Mouse (Mus musculus) kidney, postnatal 25 days (tissue): ENCODE results near the gene Lsm14b.

Experiments
- DNase-seq, 2 experiments: peaks; one replicate each; pipeline ENCODE4 v3.0.0; 2021; ENCODE audit warnings: mixed read lengths in 2 of 2

Lsm14b gene

DNA sequence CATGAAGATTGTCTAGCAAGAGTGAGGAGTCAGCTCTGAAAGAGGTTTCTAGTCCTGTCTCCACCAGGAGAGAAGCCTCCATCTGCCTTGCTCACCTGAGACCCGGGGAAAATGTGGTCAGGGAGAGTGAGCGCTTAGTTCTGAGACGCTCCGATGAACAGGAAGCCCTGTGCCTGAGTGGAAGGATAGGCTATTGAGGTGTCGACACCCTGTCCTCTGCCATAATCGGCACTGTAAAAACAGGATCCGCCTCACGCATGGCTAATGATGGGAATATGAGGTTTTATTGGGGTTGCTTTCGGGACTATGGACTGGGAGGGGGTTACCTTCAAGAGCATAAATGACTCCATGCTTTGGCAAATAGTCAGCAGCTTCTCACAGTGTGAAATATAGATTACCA is 6.2 kb upstream of the Lsm14b start:
- no peak for DNase-seq

DNA sequence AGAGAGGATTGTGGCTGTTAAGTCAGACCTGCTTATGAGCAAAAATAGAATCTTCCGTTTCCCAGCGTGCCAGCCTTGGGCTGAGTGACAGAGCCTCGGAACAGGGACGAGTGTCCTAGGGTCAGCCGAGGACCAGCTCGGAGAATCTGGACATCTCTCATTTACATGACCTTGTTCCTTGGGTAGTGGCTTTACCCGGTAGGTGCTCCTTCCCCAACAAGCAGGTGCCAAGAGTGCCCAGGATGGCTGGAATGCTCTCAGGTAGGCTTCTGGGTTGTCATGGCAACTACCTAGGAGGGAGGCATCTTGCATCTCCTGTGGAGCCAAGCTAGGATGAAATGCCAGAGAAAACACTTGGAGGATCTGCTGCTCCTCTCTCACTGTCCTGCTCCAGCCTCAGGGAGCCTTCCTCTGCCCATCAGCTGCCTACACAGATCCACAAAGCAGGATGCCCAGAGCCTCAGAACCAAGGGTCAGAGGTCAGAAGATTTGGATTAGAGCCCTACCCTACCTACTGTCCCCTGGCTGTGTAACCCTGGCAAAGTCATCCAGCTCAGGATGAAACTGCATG is 4.6 kb upstream of the Lsm14b start:
- no peak for DNase-seq

DNA sequence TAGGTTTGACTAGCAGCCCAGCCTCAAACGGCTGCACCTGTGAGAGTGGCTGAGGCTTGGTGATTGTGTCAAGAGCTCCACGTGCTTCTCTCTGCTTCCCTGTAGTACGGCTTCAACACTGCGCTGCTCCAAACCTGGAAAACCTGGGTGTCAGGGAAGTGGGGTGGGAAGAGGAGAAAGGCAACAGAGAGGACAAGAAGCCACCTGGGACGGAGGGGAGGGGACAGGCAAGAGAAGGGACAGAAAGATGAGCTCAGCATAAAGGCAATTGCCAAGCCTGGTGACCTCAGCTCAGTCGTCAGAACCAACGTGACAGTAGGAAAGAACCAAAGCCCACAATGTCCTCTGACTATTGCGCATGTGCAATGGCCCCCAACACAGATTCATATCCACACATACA is 3.9 kb upstream of the Lsm14b start:
- DNase-seq, result no peak

DNA sequence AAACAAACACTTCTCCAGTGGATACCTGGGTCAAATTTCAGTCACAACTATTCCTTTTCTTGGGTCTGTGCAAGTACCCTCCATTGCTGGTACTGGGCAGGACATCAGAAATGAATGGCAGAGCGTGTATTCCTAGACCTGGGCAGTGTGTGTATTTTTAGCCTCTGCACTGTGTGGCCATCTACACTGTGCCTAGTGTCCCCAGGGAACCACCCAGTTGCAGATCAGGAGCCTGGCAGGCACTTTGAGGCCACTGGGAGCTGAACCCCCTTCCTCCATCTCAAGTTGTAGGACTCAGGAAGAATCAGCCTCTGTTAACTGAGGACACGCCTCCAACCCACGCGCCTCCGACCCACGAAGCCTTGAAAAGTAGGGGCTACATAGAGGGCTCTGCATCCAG is 2.0 kb upstream of the Lsm14b start:
- DNase-seq, result no peak

DNA sequence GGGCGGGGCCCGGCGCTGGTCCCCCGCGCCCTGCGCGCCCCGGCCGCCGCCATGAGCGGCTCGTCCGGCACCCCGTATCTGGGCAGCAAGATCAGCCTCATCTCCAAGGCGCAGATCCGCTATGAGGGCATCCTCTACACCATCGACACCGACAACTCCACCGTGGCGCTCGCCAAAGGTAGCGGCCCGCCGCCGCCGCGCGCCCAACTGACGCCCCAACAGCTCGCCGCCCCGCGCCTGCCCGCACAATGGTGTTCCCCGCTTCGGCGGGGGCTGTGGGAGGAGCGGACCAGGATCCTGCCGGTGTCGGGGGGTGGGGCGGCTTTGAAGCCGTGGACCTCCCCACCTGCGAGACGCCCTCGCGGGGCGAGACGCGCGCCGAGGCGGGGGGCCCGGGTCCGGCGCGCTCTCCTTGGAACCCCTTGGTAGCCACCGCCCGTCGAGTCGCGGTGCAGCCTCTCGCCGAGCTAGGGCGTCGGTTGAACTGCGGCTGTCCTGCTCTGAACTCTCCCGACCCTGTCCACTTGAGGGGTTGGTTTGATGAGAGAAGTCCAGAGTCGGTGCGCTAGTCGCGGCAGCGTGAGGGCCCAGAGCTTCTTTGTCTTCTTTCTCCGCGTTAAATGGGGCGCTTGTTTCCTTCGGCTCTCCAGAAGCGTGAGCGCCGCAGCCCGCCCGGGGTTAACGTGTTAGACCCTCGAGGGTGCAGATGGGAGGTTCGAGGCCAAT is 511 bp downstream of the Lsm14b start:
- DNase-seq, result peak; percentile 28 to 71

DNA sequence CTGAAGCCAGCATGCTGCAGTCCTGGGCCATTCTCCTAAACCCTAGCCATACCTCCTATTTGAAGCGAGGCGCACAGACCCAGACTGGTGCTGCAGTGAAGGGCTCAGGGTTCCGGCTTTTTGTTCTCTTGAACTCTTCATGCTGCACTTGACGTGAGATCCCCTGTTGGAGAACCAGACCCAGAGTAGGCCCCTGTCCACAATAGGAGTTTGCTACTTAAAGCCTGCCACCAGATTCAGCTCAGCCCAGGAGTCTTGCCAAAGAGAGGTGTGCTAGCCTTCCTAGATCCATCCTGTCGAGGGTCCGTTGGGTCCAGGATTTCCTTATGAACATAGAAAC is 1.0 kb downstream of the Lsm14b start:
- DNase-seq, result no peak

DNA sequence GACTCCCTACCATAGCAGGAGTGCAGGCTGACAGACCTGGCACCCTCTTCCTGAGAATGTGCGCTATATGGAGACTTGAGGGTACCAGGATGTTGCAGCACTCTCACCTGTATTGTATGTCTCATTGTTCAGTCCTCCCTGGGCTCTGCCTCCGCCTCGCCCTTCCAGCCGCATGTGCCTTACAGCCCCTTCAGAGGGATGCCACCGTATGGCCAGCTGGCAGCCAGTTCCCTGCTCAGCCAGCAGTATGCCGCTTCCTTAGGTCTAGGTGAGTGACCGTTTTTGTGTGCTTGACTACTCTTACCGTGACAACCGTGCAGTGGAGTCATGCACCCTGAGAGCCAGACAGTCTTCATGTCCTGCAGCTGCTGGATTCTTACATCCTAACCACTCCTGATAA is 3.0 kb downstream of the Lsm14b start:
- no peak for DNase-seq

DNA sequence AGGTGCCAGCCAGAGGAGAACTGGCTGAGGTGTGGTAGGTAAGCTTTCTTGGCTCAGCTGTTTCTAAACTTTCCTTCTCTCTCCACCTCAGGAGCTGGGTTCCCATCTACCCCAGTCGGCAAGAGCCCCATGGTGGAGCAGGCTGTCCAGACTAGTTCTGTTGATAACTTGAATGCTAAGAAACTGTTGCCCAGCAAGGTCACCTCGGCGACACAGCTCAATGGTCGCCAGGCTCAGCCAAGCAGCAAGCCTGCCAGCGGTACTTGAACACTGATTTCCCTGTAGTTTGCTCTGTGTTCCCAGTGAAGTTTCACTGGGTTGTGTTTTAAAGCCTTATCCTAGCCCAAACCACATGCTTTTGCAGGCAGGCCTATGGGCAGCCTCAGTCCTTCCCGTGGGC is 6.5 kb downstream of the Lsm14b start:
- peak; percentile 35 to 77 for DNase-seq

DNA sequence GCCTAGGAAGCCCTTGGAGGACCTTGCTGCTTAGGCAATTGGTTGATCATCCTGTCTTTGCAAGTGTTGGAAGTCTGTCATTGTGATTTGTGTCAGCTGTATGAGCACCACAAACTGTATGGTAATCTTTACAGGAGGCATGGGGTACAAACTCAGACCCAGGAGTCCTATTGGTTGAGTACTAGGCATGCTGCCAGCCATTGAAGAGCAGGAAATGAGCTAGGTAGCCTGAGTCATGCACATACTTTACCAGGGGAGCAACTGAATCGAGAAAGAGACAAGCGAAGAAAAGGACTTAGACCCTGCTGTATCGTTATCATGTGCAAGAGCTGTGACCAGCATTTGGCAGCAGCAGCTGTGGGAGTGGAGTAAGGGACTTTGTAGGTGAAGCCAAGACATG is 8.1 kb downstream of the Lsm14b start:
- DNase-seq, result peak in 1 of 2 experiments; percentile 14

DNA sequence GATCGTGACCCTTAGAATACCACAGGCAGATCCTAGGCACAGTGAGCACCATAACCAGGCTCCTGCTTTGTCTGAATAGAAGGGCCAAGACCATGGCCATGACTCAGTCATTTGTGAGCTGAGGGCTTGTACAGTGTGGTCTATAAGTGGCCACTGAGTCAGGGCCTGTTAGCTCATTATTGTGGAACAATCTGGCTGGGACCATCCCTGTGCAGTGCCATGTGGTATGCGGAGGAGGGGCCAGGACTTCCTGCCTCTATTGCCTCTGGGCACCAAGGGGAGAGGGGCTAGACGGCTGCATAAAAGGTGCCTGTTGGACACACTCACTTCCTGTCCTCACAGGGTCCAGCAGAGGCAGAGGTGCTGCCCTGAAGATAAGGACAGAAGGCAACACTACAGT is 9.2 kb downstream of the Lsm14b start:
- DNase-seq, result no peak

DNA sequence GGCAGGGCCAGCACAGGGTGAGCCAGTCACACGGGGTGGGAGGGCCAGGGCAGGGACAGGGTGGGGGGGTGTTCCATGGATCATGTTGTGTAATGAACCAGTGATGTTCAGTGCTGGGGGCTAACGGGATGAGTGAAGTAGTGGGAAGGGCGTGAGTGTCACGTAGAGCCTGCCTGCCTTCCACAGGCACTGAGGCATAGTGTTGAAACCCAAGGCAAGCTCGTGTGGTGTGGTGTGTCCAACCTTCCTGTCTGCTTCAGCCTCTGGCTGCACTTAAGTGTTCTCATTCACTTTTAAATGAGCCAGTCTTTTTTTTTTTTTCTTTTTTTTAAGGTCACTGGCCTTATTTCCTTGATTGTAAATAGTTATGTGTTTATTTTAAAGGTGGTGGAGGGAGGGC is 10.0 kb downstream of the Lsm14b start:
- DNase-seq, result no peak

DNA sequence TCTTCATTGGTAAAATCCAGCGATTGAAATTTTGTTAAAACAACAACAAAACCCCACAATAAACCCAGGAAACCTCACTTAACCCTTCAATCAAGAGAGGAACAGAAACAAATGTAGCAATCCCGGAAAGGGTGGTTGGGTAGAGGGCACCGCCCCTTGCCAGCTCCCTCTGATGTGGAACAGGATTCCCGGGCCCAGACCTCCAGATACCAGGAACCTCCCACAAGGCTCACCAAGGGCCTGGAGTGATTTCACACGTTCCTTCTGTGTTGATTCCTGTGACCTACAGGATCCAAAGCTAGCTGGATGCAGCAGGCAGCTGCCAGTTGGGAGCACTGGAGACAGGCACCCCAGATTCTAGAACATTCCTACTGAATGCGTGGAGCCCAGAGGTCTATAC is 15.6 kb downstream of the Lsm14b start:
- no peak for DNase-seq

DNA sequence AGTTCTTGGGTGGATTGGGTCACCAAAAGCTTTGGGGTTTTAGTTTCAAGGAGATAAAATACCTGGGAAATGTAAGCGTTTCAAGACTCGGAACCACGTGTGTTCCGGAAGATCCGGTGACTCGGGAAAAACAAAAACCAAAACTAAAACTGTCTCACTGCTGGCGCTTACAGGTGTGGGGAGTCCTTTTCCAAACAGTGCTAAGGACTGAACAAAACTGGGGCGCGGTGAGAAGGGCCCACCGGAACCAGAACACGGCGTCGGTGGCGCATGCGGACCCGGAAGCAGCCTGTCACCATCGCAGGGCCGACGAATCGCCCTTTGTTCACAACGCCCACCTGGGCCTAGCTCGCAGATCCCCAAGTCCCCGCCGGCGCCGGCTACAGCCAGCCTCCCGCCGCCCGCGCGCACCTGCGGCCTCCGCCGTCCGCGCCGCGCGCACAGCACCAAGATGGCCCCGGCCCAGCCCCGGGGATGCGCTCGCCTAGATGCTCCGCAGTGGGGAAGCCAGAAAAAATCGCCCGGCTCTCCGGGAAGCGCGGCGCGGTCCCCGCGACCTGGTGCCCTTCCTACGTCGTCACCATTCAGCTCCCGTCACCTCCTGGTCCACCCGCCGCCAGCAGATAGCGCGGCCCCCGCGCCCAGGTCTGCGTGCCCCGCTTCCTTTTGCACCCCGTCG is 16.9 kb downstream of the Lsm14b start:
- peak; percentile 41 to 74 for DNase-seq

DNA sequence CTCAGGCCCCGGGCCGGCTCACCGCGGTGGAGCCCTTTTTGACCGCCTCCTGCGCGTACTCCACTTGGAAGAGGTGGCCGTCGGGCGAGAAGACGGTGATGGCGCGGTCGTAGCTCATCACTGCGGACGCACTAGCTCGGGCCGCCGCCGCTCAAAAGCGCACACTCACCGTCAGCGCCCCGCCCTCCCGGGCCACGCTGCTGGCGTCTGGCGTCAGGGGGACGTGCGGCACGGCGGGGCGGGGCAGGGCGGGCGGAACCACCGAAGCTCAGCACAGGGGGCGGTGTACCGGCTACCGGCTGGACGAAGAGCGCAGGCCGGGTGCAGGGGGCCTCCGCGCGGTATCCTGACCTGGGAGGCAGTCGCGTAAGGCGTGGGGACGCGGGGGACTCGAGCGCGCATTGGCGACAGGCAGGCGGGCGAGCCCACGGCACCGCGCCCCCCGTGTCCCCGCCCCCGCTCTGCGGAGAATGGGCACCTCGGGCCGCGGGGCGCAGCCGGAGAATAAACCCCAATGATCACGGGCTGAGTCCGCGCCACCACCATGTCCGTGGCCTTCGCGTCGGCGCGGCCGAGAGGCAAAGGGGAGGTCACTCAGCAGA is 17.6 kb downstream of the Lsm14b start, which contains the start of the genes Psma7 and Ss18l1:
Psma7 (minus strand) TSS at position 178 of the 602 bp plus-strand sequence.
Ss18l1 (plus strand) TSS at position 254 of the 602 bp plus-strand sequence.
- DNase-seq, result peak; percentile 89 to 94

DNA sequence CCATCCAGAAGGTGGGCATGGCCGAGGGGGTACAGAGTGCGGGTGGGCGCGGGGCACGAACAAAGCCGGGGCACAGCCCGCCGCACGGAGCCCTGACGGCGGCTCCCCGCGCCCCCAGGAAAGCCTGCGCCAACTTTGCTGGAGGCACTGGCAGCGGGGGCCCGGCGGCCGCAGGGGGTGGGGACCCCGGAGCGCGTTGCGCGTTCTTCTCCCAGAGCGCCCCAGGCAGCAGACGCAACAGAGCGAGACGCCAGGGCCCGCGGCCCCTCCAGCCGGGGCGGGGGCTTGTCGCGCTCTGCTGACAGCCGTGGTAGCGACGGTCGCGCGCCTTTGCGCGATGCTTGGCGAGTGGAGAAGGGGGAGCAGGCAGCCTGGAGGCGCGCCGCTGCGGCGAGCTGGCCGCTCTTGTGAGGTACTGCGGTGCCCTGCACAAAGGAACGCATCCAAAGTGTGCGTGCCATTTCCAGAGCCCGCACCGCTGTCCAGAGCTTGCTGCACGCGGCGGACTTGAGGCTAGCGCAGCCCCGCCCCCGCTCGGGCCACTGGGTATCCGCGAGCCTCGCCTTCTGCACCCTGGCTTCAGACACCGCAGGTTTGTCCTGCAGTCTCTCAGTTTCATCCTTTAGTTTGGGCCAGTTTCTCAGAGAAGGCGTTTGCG is 18.2 kb downstream of the Lsm14b start:
- DNase-seq, result peak; percentile 63 to 72

DNA sequence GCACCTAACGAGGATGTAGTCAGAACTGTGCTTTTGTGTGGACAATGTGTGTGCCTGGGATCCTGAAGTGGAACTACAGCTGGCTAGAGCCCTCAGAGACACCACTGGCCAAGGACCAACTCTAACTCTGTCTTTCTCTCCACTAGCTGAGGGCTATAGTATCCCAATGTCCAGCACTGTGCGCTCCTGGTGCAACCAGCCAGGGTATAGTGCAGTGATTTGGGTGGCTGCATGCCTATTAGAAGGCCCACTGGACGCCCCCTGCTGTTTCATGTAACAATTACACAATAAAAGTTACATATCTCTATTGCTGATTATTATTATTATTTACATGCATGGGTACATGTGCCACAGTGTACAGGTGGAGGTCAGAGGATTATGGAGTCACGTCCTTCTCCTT is 20.5 kb downstream of the Lsm14b start:
- DNase-seq, result peak; percentile 54 to 63

DNA sequence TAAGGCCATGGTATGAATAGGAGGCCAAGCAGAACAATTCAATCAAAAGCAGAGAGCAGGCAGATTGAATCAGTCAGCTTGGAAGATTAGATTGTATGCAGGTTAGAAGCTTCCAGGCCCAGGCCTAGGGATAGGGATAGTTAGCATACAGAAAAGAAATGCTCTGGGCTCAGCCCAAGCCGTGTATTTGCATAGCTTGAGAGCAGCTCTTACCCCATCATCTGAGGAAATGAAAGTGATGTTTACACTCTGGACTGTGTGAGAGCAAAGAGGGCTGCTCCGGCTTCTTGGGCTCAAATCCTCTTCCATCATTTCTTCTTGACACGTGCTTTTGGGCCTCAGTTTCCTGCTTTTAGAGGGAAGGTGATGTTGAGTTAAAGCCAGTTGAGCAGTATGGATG is 22.8 kb downstream of the Lsm14b start:
- no peak for DNase-seq

DNA sequence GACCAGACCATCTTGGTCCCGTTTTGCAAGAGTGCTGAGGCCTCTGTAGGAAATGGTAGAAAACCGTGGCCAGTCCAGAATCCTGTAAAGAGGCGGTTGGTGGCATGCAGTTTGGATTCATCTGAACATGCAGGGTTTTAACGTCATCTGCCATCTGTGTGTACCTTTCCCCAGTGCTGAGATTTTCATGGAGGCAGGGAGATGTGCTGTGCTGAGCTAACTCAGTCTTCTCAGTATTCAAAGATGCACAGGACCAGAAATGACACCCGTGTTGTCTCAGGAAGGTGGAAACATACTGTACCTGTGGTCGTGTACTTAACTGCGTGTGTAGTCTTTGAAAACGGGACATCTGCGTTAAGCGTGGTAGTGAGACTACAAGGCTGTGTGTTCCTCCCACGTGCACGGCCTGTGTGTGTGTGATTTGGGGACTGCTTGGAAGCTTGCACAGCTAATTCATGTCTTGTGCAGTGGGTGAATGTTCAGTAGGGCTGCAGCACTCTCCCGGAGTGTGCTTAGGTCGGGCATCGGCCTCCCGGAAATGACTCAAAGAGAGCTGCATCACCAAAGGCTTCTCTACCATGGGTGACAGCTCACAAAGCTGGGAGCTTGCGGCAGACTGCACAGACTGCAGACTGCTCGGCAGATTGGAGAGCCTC is 23.3 kb downstream of the Lsm14b start:
- no peak for DNase-seq

DNA sequence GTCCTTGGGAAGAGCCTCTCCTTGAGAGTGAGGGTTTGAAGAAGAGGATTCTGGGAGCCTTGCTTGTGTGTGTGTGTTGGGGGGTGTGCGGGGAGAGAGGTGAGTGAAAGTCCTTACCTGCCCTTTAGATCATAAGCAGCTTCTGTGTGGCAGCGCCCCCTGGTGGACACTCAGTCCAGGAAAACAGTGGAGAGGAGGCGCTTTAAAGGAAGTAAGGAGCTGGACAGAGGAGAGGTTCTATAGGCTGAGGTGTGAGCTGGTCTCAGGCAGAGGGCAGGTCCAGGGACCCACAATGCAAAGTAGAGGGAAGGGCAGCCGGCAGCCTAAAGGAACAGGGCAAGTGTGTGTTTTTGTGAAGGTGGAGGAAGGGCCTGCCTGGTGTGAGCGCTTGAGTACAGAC is 26.2 kb downstream of the Lsm14b start:
- peak; percentile 87 to 93 for DNase-seq

DNA sequence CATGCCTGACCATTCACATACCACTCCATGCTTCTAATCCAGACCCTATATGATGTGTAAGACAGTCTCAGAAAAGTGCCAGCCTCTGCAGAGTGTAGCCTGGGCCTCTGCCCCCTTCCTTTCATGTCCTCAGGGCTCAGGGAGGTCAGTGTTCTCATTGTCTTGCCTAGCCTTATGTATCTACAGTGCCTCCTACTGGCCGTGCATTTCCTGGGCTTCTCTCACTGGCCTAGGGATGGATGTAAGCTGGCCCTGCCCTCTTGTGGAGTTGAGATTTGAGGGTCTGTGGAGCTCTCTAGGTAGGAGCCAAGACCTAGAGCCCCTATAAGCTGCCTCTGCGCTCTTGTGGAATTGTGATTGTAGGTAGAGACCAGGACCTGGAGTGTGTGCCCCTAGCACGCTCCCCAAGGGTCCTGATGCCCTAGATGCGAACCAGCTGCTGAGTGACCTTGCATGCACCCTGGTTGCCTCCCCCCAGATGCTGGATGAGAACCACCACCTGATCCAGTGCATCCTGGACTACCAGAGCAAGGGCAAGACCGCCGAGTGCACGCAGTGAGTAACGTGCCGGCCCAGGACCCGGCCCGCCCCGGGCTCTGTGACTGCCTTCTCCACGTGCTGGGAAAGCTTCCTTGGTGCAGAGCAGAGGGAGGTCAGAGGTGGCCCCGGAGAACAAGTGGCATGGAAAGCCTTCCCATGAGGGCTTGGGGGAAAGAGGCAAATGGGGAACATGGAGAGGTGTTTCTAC is 27.4 kb downstream of the Lsm14b start:
- peak in 1 of 2 experiments; percentile 42 for DNase-seq

DNA sequence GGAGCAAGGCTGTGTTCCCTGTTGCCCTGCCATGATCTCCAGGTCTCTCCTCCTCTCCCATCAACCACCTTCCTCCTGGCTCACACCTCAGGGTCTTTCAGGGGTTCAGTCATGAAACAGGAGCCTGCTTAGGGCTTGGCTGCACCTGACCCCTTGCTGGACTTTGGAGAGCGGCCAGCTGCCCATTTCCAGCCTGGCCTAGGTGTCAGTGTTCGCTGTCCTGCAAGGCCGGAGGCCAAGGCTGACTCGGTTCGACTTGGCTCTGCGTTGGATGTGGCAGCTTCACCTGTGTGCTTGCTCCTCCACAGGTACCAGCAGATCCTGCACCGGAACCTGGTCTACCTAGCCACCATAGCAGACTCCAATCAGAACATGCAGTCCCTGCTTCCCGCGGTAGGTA is 28.2 kb downstream of the Lsm14b start:
- DNase-seq, result peak; percentile 69 to 79
